Mouse (Mus musculus) cerebellum, adult 11 months (tissue): Measurements from ENCODE around the gene Gm47955.
"Not testable (repeated sequence)": the region's sequence is repeated elsewhere in the genome, so short reads cannot be mapped to it uniquely, and the experiment has no call there.

ENCODE experiments used
- DNase-seq: peaks from one replicate; pipeline ENCODE4 v3.0.0; 2022

The Gm47955 gene

DNA sequence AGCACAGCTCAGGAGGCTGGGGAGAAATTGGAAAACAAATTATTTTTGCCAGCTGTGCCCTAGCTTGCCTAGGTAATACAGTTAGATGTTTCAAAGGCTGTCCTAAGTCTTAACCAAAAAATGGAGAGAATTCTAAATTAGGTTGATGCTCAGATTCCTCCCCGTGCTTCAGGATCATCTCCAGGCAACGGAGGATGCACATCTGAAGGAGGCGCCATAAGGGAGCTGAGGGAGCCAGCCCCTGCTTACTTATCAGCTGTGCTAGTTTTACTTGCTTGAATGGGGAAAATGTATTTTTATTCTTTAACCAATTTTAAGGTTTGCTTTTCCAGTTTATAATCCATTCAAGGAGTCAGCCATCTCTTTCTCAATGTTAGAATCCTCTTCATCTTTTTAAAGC lies 33.9 kb downstream of the Gm47955 start:
- DNase-seq: no peak

- DNase-seq: not testable (repeated sequence)
These were observed 40.2 kb downstream of the Gm47955 start, which contains the start of gene Gm47959 for GRCm38 (mm10) chr1:83000306-83000705. TSS of gene Gm47959 (plus strand) at chr1:83000548.

DNA sequence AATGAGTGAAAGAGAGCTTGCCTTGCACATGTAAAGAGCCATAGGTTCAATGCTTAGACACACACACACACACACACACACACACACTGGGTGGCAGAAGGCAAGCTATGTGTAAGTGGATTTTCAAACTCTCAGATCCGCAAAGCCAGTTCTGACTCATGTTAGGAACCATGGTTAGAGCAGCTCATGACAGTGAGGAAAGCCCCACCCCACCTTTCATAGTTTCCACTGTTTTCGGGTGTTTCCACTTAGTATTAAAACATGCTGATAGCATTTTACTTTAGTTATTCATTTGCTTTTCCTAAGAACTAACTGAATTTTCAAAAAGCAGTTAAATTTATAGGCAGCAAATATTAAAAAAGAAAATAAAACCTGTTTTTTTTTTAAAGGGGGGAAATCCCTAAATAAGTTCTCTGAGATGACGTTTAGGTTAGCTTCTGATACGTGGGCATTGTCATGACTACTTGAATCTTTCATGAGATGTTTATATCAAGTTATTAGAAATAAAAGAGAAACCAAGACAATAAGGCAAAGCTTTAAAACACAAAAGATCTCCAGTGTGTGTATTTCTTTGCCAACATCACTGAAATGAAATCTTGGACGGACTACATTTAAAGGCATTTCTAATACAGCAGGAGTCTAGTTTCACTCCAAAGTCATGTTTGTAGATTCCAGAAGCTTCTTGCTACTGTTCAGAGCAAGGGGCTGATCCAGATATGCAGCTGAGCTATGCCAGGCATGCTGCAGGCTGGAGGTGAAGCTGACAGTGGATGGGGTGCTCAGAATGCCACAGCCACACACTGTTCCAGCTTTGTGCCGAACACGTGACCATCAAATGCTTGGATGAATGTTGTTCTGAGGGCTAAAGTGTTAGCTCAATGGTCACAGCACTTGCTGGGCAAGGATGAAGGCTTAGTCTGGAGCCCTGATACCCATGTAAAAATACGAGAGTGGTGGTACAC lies 46.4 kb downstream of the Gm47955 start:
- DNase-seq: no peak

- no peak for DNase-seq
These were observed 47.4 kb downstream of the Gm47955 start for GRCm38 (mm10) chr1:83007471-83007870.
